Mouse (Mus musculus): ENCODE data around the gene Pias4. TPM values are rescaled to one million over a fixed set of nuclear protein-coding genes. Genes with fewer than 3 reads are reported as not detected.

Pias4 gene
- polyA plus RNA-seq, 1 experiment from 2014 or later, result 44.9 TPM

DNA sequence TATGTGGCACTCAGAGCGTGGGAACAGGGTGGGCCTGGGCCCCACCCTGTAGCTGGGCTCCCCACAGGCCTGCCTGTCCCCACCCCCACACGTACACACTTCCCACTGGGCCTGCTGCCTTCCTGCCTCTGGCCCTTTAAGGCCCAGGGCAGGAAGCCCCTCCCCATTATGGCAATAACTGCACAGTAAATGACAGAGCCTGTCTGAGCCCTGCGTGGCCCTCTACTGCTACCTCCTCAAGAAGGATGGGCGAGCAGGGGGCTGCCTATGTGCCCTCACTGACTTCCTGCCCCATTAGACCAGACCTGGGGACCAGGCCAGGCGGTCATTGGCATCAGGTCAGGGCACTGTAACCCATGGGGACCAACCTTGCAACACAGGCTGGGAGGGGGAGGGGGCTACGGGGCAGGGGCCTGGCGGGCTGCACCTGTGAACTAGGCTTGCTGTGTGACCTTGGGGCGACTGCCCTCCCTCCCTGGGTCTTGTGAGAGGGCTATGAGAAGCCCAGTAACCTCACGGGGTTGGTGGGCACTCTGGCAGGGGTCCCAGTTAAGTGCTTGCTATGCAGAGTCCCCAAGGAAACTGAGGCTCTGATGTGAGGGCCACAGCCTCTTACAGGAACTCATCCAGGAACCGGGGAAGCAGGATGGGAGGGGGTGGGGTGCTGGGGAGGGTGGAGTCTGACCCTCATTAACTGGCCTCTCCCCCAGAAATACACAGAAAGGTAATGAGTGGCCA is 26.8 kb downstream of the Pias4 start:
- Histone ChIP-seq H3K4me3 (replicated peaks) (peak overlapping the region; percentile 81), H3K9ac (peak overlapping the region; percentile 19; the same call in 1 of the 2 replicates), H3K27ac (peak overlapping the region; percentile 87), H3K9me3 (no peaks in the 10 kb centered on the region), H3K27me3 (replicated peaks) (no peaks in the 10 kb centered on the region), H3K4me2 (peak overlapping the region; percentile 82), H3K36me3 (peaks cover 29% of the 10 kb centered on the region), H3K4me1 (peaks cover 53% of the 10 kb centered on the region)
- 39% methylated on average over 10 of the region's 10 CpGs for WGBS
- no peak for ATAC-seq (ENCODE audit: insufficient read depth, low FRiP score, low read depth)

DNA sequence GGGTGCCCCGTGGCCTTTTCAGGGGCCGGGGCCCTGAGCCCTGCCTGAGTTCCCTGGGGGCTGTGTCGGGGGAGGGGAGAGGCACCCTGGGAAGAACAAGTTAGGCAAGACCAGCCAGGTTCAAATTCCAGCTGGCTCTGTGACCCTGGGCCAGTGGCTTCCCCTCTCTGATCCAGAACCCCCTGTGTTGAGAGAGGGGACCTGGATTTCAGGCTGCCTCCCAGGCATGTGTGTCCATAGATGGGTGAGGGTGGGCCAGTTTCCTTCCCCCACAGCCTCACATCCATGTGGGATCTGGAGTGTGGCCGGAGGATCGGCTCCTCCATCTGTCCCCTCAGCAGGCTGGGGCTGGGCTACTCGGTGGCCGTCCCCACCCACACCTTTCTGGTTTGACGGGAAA is 27.7 kb downstream of the Pias4 start:
- peak overlapping the region; percentile 81 for H3K4me3 ChIP-seq (replicated peaks)

DNA sequence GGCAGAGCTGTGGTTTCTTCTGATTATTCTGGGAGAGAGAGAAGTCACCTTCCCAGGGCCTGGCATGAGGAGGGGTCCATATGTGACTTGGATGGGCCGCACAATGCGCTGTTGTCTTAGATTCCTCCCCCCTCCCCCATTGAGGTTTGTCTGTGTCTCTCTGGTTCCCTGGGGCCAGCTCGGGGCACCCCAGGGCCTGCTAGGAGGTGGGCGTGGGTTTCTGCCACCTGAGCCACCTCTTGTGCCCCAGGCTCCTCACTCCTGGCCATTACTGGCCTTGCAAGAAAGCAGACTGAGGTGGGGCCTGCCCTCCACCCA is 28.2 kb downstream of the Pias4 start:
- peaks cover 15% of the 10 kb centered on the region for H3K36me3 ChIP-seq
- H3K27ac ChIP-seq, result peak overlapping the region; percentile 87
- H3K4me2 ChIP-seq, result peak overlapping the region; percentile 82
- H3K9ac ChIP-seq, result peak overlapping the region; percentile 42; the same call in 1 of the 2 replicates
- H3K9me3 ChIP-seq, result no peaks in the 10 kb centered on the region
- peak overlapping the region; percentile 81 for H3K4me3 ChIP-seq (replicated peaks)
- H3K27me3 ChIP-seq (replicated peaks), result 0 out of 2 replicates have a peak, but pooled peaks cover 3% of the 10 kb centered on the region
- peaks cover 57% of the 10 kb centered on the region for H3K4me1 ChIP-seq
- 58% methylated on average over 4 of the region's 4 CpGs for WGBS
- no peak for ATAC-seq (ENCODE audit: insufficient read depth, low FRiP score, low read depth)

More for the DNA sequence above, 27.7 kb downstream of the Pias4 start:
- peaks cover 20% of the 10 kb centered on the region for H3K36me3 ChIP-seq
- 39% methylated on average over 8 of the region's 8 CpGs for WGBS
- peak overlapping the region; percentile 87 for H3K27ac ChIP-seq
- ATAC-seq (ENCODE audit: insufficient read depth, low FRiP score, low read depth), result no peak
- H3K27me3 ChIP-seq (replicated peaks), result 0 out of 2 replicates have a peak, but pooled peaks cover 3% of the 10 kb centered on the region
- no peaks in the 10 kb centered on the region for H3K9me3 ChIP-seq
- peaks cover 56% of the 10 kb centered on the region for H3K4me1 ChIP-seq
- peak overlapping the region; percentile 82 for H3K4me2 ChIP-seq
- H3K9ac ChIP-seq, result peak overlapping the region; percentile 19; the same call in 1 of the 2 replicates

DNA sequence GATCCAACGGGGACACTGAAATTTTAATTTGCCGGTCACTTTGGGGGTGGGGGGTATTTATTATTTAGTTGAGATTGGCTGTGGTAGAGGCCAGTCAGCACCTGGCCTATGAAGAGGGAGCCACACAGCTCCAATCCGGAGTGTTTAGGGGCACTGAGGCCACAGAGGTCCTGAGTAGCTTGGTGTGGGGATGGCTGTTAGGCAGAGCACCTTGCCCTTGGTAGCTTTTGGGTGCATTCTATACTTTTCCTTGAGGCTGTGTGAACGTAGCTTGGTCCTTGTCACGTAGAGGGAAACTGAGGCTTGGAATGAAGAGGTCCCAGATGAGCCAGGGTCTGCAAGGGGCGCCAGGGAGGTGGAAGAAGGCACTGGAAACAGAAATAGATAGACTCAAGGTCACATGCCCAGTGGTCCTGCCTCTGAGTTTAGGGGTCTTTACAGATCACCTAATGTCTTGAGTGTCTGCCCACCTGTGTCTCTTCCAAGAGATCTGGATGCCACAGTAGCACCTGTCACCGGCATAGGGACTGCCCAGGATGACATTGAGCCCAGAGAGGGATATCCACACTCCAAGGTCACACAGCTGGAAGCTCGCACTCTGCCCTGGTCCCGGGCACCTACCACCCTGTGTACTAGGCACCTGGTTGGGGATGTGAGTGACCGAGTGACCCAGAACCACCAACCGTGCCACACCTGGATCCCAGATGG is 28.7 kb downstream of the Pias4 start:
- H3K36me3 ChIP-seq, result peaks cover 10% of the 10 kb centered on the region
- H3K4me1 ChIP-seq, result peaks cover 61% of the 10 kb centered on the region
- ATAC-seq (ENCODE audit: insufficient read depth, low FRiP score, low read depth), result no peak
- peak overlapping the region; percentile 87 for H3K27ac ChIP-seq
- WGBS, result 51% methylated on average over 11 of the region's 11 CpGs
- H3K4me2 ChIP-seq, result peak overlapping the region; percentile 82
- H3K27me3 ChIP-seq (replicated peaks), result peaks cover 9% of the 10 kb centered on the region; the same call in 1 of the 2 replicates
- H3K9ac ChIP-seq, result peak overlapping the region; percentile 42; the same call in 1 of the 2 replicates
- H3K4me3 ChIP-seq (replicated peaks), result peak overlapping the region; percentile 81
- no peaks in the 10 kb centered on the region for H3K9me3 ChIP-seq

DNA sequence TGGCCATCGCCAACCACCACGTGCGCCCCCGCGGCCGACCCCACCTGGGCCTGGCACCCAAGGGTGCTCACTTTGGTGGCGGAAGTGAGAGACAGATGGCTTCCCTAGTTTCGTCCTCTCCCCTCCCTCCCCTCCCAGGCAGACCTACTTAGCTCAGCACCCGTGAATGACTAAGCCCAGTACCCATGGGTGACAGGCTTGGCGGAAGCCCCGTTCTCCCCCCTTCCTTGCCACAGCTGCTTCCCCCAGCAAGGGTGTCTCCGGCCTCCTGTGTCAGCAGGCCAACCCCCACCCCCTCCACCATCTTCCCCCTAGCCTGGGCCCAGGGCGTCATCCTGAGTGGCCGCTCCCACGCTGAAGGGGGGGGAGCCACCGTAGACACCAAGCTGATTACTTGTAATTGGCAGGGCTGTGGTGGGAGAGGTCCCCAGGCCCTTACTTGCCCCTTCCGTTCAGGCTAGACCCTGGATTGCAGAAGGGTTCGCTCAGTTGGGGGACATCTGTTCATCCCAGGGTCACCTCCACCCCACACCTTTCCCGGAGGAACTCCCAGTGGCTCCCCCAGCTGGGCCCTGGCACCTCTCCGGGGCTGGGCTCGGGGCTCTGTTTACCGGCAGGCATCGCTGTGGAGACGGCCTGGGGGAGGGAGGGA is 29.5 kb downstream of the Pias4 start:
- Histone ChIP-seq H3K4me2 (peak overlapping the region; percentile 82), H3K4me1 (peaks cover 61% of the 10 kb centered on the region), H3K27me3 (replicated peaks) (peaks cover 10% of the 10 kb centered on the region; the same call in 1 of the 2 replicates), H3K9me3 (no peaks in the 10 kb centered on the region), H3K27ac (peak overlapping the region; percentile 87), H3K9ac (peak overlapping the region; percentile 92), H3K4me3 (replicated peaks) (peak overlapping the region; percentile 81), H3K36me3 (0 out of 2 replicates have a peak, but pooled peaks cover 3% of the 10 kb centered on the region)
- no peak for ATAC-seq (ENCODE audit: insufficient read depth, low FRiP score, low read depth)
- WGBS, result under 1% methylated on average over 24 of the region's 24 CpGs

DNA sequence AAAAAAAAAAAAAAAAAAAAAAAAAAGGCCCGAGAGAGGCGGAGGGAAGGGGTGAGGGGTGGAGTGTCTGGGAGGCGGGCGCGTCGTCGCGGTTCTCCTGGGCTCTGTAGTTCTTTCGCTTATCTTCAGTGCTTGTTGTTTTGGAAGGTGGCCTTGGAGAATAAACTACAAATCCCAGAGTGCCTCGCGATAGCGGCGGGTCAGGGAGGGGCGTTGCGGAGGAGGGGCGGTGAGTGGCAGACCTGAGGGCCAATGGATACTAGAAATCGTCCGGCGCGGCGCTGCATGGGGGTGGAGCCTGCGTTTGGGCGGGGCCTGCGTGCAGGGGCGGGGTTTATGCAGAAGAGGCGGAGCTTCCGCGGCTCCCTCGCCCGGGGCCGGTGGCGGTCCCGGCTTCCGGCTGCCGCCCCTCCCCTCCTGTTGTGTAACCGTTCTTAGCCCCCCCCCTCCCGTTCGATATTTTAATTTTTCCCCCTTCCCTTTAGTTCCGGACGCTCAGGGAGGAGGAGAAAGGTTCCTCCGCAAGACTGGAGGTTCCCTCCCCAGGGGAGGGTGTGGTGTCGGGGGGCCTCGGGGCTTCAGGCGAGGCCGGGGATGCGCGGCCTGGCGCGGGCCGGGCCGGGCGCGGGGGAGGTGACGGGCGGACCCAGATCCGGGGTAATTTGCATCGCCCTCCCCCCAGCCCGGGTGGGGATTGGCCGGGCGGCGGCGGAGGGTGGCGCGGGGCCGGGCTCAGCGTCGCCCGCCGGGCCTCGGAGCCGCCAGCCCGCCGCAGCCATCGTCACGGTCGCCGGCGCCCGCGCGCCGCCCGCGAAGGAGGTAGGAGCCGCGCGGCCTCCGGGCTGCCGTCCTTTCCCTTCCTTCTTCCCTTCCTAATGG is 30.2 kb downstream of the Pias4 start:
- WGBS, result 0% methylated on average over 50 of the region's 89 CpGs
- peak overlapping the region; percentile 82 for H3K4me2 ChIP-seq
- peak; percentile 89 for ATAC-seq (ENCODE audit: insufficient read depth, low FRiP score, low read depth)
- H3K4me3 ChIP-seq (replicated peaks), result peak overlapping the region; percentile 81
- H3K36me3 ChIP-seq, result no peaks in the 10 kb centered on the region
- peaks cover 10% of the 10 kb centered on the region; the same call in 1 of the 2 replicates for H3K27me3 ChIP-seq (replicated peaks)
- H3K27ac ChIP-seq, result peak overlapping the region; percentile 99
- peaks cover 55% of the 10 kb centered on the region for H3K4me1 ChIP-seq
- H3K9me3 ChIP-seq, result no peaks in the 10 kb centered on the region
- peak overlapping the region; percentile 92 for H3K9ac ChIP-seq

DNA sequence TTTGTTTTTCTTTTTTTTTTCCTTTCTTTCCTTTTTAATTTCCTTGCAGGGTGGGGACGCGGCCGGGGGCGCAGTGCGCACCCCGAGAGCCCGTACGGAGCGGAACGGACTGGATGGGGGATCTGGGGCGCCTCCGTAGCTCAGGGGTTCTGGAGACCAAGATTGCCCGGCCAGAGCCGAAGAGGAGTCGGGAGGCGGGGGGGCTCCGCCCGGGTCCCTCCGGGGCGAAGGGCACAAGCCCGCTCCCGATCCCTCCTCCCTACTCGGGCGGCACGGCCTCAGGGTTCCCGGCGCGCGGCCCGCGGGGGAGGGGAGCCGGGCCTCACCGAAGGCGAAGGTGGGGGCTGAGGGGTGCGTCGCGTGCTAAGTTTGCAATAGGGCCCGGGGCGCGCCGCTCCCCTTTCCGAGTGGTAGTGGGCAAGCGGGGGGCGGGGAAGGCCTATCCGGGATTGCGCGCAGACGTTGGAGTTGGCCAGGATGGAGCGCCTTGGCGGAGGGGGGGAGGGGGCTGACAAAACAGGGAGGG is 31.0 kb downstream of the Pias4 start:
- no peak for ATAC-seq (ENCODE audit: insufficient read depth, low FRiP score, low read depth)
- peak overlapping the region; percentile 99 for H3K27ac ChIP-seq
- H3K4me3 ChIP-seq (replicated peaks), result peak overlapping the region; percentile 78
- H3K27me3 ChIP-seq (replicated peaks), result peaks cover 10% of the 10 kb centered on the region; the same call in 1 of the 2 replicates
- 0% methylated on average over 39 of the region's 50 CpGs for WGBS
- H3K4me1 ChIP-seq, result peaks cover 50% of the 10 kb centered on the region
- H3K9ac ChIP-seq, result peak overlapping the region; percentile 98
- H3K4me2 ChIP-seq, result peak overlapping the region; percentile 94
- no peaks in the 10 kb centered on the region for H3K36me3 ChIP-seq
- no peaks in the 10 kb centered on the region for H3K9me3 ChIP-seq

DNA sequence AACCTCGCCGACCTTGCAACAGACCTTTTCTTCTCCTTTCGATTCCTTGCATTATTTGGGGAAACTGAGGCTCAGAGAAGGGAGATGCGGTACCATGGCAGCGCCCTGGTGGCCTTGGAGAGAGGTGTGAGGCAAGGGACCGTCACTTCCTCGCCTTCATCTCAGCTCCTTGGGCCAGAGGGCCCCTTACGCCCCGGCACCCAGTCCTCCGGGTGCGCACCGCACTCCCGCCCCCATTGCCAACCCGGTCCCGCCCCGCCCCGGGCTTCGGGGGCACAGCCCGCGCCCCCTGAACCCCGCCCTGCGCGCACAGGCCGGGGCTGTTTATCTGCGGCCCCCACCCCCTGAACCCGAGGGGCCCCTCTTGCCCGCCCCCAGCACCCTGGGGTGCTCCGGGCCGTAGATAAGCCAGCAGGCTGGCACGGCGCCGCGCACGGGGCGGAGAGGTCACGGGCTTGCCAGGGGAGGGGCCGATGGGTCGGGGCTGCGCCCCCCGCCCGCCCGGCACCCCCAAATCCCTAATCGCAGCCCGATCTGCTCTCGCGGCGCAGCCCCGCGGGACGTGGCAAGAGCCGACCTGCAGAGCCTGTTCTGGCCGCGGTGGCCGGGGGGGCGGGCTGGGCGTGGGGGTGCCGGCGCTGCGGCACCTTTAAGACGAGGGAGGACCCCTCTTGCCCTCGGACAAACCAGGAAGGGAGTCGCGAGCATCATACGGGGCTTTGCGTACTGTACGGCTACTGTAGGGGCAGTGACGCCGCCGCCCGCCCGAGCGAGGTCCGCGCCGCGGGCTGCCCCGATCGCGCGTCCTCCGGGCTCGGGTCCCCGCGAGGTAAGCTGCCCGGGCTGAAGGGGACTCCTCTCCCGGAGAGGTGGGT is 31.7 kb downstream of the Pias4 start:
- Histone ChIP-seq H3K27ac (peak overlapping the region; percentile 99), H3K27me3 (replicated peaks) (peaks cover 10% of the 10 kb centered on the region; the same call in 1 of the 2 replicates), H3K4me2 (peak overlapping the region; percentile 94), H3K9ac (peak overlapping the region; percentile 98), H3K36me3 (no peaks in the 10 kb centered on the region), H3K9me3 (no peaks in the 10 kb centered on the region), H3K4me3 (replicated peaks) (peak overlapping the region; percentile 78), H3K4me1 (peaks cover 43% of the 10 kb centered on the region)
- under 1% methylated on average over 61 of the region's 86 CpGs for WGBS
- ATAC-seq (ENCODE audit: insufficient read depth, low FRiP score, low read depth), result peak; percentile 28

DNA sequence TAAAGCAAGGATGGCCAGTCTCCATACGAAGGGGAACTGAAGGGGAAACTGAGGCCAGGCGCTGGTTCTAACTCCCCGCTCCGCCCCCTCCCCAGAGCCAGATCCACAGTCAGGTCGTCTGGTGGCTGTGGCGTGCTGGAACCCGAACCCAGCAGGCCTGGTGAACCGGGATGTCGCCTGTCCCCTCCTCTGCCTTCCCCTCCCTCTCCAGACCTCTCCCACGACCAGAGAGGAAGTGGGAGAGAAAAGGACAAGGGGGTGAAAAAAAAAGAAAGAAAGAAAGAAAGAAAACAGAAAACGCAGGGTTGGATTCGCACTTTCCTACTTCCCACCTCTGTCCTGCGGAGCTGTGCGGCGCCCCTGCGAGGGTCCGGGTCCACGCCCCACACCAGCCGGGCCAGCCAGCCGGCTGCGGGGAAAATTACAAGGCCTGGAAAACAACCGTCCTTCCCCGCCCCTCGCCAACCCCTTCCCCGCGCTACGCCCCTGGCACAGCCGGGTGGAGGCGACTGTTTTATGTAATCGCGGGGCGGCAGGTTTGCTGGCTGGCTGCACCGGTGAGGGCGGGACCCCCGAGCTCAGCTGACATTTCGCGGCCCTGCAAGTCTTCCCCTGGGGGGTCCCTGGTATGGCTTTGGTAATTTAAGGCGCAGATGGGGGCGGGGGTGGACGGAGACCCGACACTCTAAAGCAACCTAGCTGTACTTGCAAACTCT is 32.6 kb downstream of the Pias4 start, which contains the start of gene Zbtb7a:
Zbtb7a (plus strand) TSS at position 255 of the 716 bp plus-strand sequence.
- peak within 1 kb of the TSS; percentile 94 for H3K4me2 ChIP-seq
- H3K9me3 ChIP-seq, result no peaks in the 10 kb centered on the region
- H3K36me3 ChIP-seq, result no peaks in the 10 kb centered on the region
- peak within 1 kb of the TSS; percentile 98 for H3K9ac ChIP-seq
- peaks cover 34% of the 10 kb centered on the region for H3K4me1 ChIP-seq
- H3K4me3 ChIP-seq (replicated peaks), result peak within 1 kb of the TSS; percentile 78
- peak within 1 kb of the TSS; percentile 99 for H3K27ac ChIP-seq
- 3% methylated on average over 41 of the region's 41 CpGs for WGBS
- no peak for ATAC-seq (ENCODE audit: insufficient read depth, low FRiP score, low read depth)
- H3K27me3 ChIP-seq (replicated peaks), result peaks cover 10% of the 10 kb centered on the region; the same call in 1 of the 2 replicates

Data from stomach, embryonic 15.5 days (tissue).